Mouse (Mus musculus) ES-Bruce4 (cell line): ENCODE results near the gene Sphkap. TPM values are rescaled to one million over a fixed set of nuclear protein-coding genes. Genes with fewer than 3 reads are reported as not detected.

Source experiments
- H3K27ac ChIP-seq: 2 replicates; pipeline ENCODE4 v1.5.1; 2012; ENCODE audit warnings: low read length, inconsistent platforms; ENCODE audit not compliant: insufficient read depth
- H3K27me3 ChIP-seq: 2 replicates; pipeline ENCODE4 v1.6.1; 2012; ENCODE audit warnings: mild to moderate bottlenecking, low read length, inconsistent platforms; ENCODE audit not compliant: control insufficient read depth, poor library complexity, insufficient read depth, severe bottlenecking
- H3K36me3 ChIP-seq: 2 replicates; pipeline ENCODE4 v1.6.1; 2012; ENCODE audit warnings: inconsistent platforms, mild to moderate bottlenecking, low read length, moderate library complexity; ENCODE audit not compliant: control insufficient read depth, poor library complexity, insufficient read depth, severe bottlenecking
- H3K4me1 ChIP-seq: one replicate; pipeline ENCODE4 v1.8.1; 2011; ENCODE audit warnings: low read length; ENCODE audit not compliant: control insufficient read depth, insufficient read depth
- H3K4me3 ChIP-seq: 2 replicates; pipeline ENCODE4 v1.5.1; 2011; ENCODE audit warnings: low read depth, mild to moderate bottlenecking, low read length
- H3K9ac ChIP-seq: 2 replicates; pipeline ENCODE4 v1.6.1; 2012; ENCODE audit warnings: low read depth, mild to moderate bottlenecking, inconsistent platforms; ENCODE audit not compliant: poor library complexity, severe bottlenecking
- H3K9me3 ChIP-seq: replicated peaks from 2 replicates; pipeline ENCODE4 v1.6.1; 2012; ENCODE audit warnings: mild to moderate bottlenecking, low read length, inconsistent platforms; ENCODE audit not compliant: control insufficient read depth, poor library complexity, insufficient read depth, severe bottlenecking
- CTCF ChIP-seq: IDR thresholded peaks from one replicate; pipeline ENCODE4 v1.8.1; 2011; ENCODE audit warnings: low read depth, low read length
- EP300 ChIP-seq: IDR thresholded peaks from 2 replicates; pipeline ENCODE4 v1.6.1; 2011; ENCODE audit warnings: low read depth, low read length; ENCODE audit not compliant: insufficient read depth
- POLR2A ChIP-seq: IDR thresholded peaks from one replicate; pipeline ENCODE4 v1.8.1; 2011; ENCODE audit warnings: low read length; ENCODE audit not compliant: insufficient read depth
- polyA plus RNA-seq: library from polyadenylated mRNA; stranded (reverse); fragments of >200 nt; gene quantifications from 2 replicates; pipeline ENCODE4 v1.2.4, GENCODE M21; 2011; ENCODE audit warnings: low read depth; ENCODE audit not compliant: missing spikeins, insufficient read depth, insufficient read length

Gene Sphkap
- polyA plus RNA-seq, 1 experiment, result not detected

GRCm38 (mm10) chr1:83366456-83366855 lies 41.5 kb downstream of the Sphkap start:
- Histone ChIP-seq H3K27ac (no peak overlapping the region), H3K36me3 (no peaks in the 10 kb centered on the region), H3K27me3 (no peaks in the 10 kb centered on the region), H3K9ac (no peak overlapping the region), H3K4me1 (no peaks in the 10 kb centered on the region), H3K4me3 (no peak overlapping the region), H3K9me3 (no peaks in the 10 kb centered on the region)
- TF ChIP-seq POLR2A (no peak), EP300 (no peak), CTCF (no peak)

- Histone ChIP-seq H3K4me3 (no peak overlapping the region), H3K9me3 (no peaks in the 10 kb centered on the region)
- TF ChIP-seq EP300, result no peak
- no peak for TF ChIP-seq POLR2A
- TF ChIP-seq CTCF, result no peak
Measured at GRCm38 (mm10) chr1:83362168-83362567, 45.8 kb downstream of the Sphkap start.

GRCm38 (mm10) chr1:83346453-83346852 lies 61.5 kb downstream of the Sphkap start:
- no peak overlapping the region for H3K4me3 ChIP-seq
- H3K4me1 ChIP-seq, result no peaks in the 10 kb centered on the region
- TF ChIP-seq CTCF (no peak), POLR2A (no peak), EP300 (no peak)
- H3K27ac ChIP-seq, result no peak overlapping the region
- no peaks in the 10 kb centered on the region for H3K36me3 ChIP-seq
- H3K27me3 ChIP-seq, result no peaks in the 10 kb centered on the region
- H3K9ac ChIP-seq, result no peak overlapping the region
- H3K9me3 ChIP-seq, result no peaks in the 10 kb centered on the region

More at GRCm38 (mm10) chr1:83362168-83362567, 45.8 kb downstream of the Sphkap start:
- Histone ChIP-seq H3K9ac (no peak overlapping the region), H3K27me3 (no peaks in the 10 kb centered on the region), H3K27ac (no peak overlapping the region), H3K4me1 (no peaks in the 10 kb centered on the region), H3K36me3 (no peaks in the 10 kb centered on the region)

DNA sequence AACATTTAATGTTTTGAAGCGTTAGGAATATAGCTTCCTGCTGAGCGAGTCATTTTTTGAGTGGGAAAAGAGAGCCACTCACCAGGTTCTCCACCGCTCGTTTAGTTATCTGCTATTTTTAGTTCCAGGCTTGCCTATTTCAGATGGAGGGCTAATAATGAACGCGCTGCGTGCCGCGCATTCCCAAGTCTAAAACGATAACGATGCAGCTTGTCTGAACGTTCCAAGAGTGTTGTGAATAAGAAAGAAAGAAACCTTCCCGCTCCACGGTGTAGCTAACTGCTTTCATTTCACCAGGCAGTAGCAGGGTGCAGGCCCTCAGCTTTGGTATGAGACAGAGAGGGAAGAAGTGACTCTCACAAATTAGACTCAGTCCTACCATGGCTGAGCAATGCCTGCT lies 62.4 kb downstream of the Sphkap start:
- Histone ChIP-seq H3K4me3 (no peak overlapping the region), H3K9me3 (no peaks in the 10 kb centered on the region), H3K9ac (no peak overlapping the region), H3K4me1 (no peaks in the 10 kb centered on the region), H3K36me3 (no peaks in the 10 kb centered on the region), H3K27ac (no peak overlapping the region), H3K27me3 (no peaks in the 10 kb centered on the region)
- TF ChIP-seq EP300, result no peak
- no peak for TF ChIP-seq POLR2A
- TF ChIP-seq CTCF, result no peak

DNA sequence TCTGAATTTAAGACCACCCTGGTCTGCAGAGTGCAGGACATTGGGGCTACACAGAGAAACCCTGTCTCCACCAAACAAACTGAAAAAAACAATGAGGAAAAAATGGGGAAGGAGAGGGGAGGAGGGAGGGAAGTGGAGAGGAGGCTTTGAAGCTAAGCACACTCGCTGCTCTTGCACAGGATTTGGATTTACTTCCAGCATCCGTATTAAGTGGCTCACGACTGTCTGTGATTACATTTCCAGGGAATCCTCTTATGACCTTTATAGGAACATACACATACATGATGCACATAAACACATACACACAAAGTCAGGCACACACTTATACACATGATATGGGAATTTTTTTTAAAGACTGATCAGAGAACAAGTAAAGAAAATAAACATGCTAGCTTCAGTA lies 62.9 kb downstream of the Sphkap start:
- Histone ChIP-seq H3K4me3 (no peak overlapping the region), H3K36me3 (no peaks in the 10 kb centered on the region), H3K4me1 (no peaks in the 10 kb centered on the region), H3K9me3 (no peaks in the 10 kb centered on the region), H3K27me3 (no peaks in the 10 kb centered on the region), H3K27ac (no peak overlapping the region), H3K9ac (no peak overlapping the region)
- TF ChIP-seq CTCF (no peak), POLR2A (no peak), EP300 (no peak)

DNA sequence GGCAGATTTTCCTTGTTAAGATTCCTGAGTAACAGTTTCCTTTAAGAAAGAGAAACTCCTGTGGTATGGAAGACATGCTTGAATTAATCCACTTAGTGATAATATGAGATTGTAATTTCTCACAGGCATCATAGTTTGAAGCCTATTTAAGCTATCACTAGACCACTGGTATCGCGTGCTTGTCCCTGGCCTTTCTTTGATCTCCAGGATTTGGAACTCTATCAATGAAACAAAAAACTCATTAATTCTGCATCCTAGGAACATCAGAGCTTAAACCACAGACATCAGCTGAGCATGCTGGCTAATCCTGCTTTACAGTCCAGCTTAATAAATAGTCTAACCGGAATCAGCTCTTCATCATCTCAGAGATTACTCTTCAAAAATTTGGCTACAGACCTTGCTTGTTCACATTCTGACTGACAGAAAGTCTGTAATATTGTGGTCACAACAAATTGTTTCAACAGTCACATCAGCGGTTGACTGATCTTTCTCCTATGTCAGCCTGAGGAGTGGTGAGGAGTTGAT lies 65.2 kb downstream of the Sphkap start:
- Histone ChIP-seq H3K27me3 (no peaks in the 10 kb centered on the region), H3K9ac (no peak overlapping the region), H3K27ac (no peak overlapping the region), H3K9me3 (no peaks in the 10 kb centered on the region), H3K36me3 (no peaks in the 10 kb centered on the region), H3K4me3 (no peak overlapping the region), H3K4me1 (no peaks in the 10 kb centered on the region)
- no peak for TF ChIP-seq EP300
